ENCODE assay signal across 17 mouse cellular contexts in genomic region chr13:8692787-8693186, GRCm38 (mm10).
"Had no signal": no experiment of that assay in that cellular context is flagged by ENCODE, and none has a peak within 500 bp of the region (broad histone marks: within the 10 kb centered on the region; RNA-seq: fewer than 3 reads in every experiment).

No protein-coding gene starts in this region.

- H3K36me3 ChIP-seq: intestine, embryonic 15.5 days; kidney, embryonic 15.5 days; liver, embryonic 12.5 days; liver, embryonic 15.5 days; midbrain, embryonic 12.5 days; stomach, embryonic 15.5 days had no signal

- H3K4me1 ChIP-seq: intestine, embryonic 15.5 days; kidney, embryonic 15.5 days; liver, embryonic 12.5 days; liver, embryonic 15.5 days; stomach, embryonic 15.5 days had no signal

- H3K27me3 ChIP-seq: intestine, embryonic 15.5 days; kidney, embryonic 15.5 days; liver, embryonic 12.5 days; liver, embryonic 15.5 days; midbrain, embryonic 12.5 days; stomach, embryonic 15.5 days had no signal

- H3K27ac ChIP-seq: intestine, embryonic 15.5 days; kidney, embryonic 15.5 days; left cerebral cortex, adult 2 months; liver, embryonic 12.5 days; liver, embryonic 15.5 days; midbrain, embryonic 12.5 days; stomach, embryonic 15.5 days had no signal

- H3K4me3 ChIP-seq: intestine, embryonic 15.5 days; kidney, embryonic 15.5 days; left cerebral cortex, adult 2 months; liver, embryonic 12.5 days; liver, embryonic 15.5 days; midbrain, embryonic 12.5 days; stomach, embryonic 15.5 days had no signal

- H3K9ac ChIP-seq: intestine, embryonic 15.5 days; kidney, embryonic 15.5 days; liver, embryonic 12.5 days; liver, embryonic 15.5 days; midbrain, embryonic 12.5 days; stomach, embryonic 15.5 days had no signal

- DNase-seq: kidney, adult 11 months; kidney, adult 8-10 months; kidney, postnatal 14 days; layer of hippocampus, postnatal 36 days; lung, adult 2 months; lung, postnatal 14 days; lung, postnatal 4 days; right cerebral cortex, postnatal 25 days; spleen, adult 18-20 months; thymus, postnatal 25 days had no signal

- ATAC-seq: intestine, embryonic 15.5 days; liver, embryonic 12.5 days had no signal

- H3K9me3 ChIP-seq: intestine, embryonic 15.5 days; kidney, embryonic 15.5 days; liver, embryonic 12.5 days; liver, embryonic 15.5 days; midbrain, embryonic 12.5 days; stomach, embryonic 15.5 days had no signal

- H3K4me2 ChIP-seq: intestine, embryonic 15.5 days; kidney, embryonic 15.5 days; liver, embryonic 12.5 days; liver, embryonic 15.5 days; midbrain, embryonic 12.5 days; stomach, embryonic 15.5 days had no signal
